Mouse (Mus musculus): ENCODE data around the gene Catsperz.

DNA sequence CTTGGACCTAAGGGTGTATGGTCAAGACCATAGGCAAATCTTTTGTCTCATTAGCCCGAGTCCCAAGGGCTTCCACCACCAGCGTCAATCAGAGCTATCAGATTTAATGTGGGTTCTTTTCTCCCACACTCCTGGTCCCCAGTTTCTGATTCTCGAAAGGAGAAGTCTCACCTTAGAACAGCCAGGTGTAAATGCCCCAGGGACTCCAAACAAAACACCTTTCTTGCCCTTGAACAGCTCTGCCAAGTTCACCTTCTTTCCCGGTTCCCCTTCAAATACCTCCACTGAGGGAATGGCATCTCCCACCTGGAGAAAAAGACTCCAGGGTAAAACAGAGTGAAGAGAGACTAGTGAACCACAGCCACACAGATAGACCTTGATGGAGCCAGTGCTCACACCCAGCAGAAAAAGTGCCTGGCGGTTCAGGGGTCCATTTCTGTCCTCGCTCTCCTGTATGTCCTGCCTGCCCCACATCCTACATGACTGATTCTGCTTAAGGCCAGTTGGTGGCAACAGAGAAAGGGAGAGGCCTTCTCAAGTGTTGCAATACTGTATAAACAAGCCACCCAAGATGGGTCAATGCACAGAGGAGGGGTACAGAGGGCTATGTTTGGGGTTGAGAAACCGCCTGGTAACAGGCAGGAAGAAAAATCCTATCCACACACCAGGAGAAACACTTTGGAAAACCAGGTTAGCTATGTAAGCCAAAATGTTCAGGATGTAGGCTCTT, 17.2 kb downstream of the Catsperz start:
- TF ChIP-seq TAL1 (IDR thresholded peaks at IDR 0.05; ENCODE audit: low read length) (no peak), GATA1 (IDR thresholded peaks at IDR 0.05; ENCODE audit: low read length) (no peak)

Measured in erythroblast, embryonic 14.5 days (primary cell).